Comparison of ENCODE assay signal across 9 mouse cellular contexts in genomic region chr14:101055915-101056314, GRCm38 (mm10).
A peak's percentile ranks its signal among the peaks of the same experiment; 100 is the strongest.
DNase-seq lines count a peak whose midpoint lies in the region; ATAC-seq lines count a peak whose summit lies in the region.
"Had no signal": no experiment of that assay in that cellular context is flagged by ENCODE, and none has a peak within 500 bp of the region (broad histone marks: within the 10 kb centered on the region; RNA-seq: fewer than 3 reads in every experiment).

No protein-coding gene starts in this region.

- 15% methylated on average over 3 of the region's 3 CpGs for WGBS in kidney, embryonic 15.5 days

- no peak overlapping the region for H3K9ac ChIP-seq in kidney, embryonic 15.5 days
- H3K9ac ChIP-seq: midbrain, embryonic 12.5 days had no signal

- no peaks in the 10 kb centered on the region for H3K4me1 ChIP-seq in kidney, embryonic 15.5 days
- H3K4me1 ChIP-seq: midbrain, embryonic 12.5 days had no signal

- H3K4me3 ChIP-seq in kidney, embryonic 15.5 days (replicated peaks): no peak overlapping the region
- H3K4me3 ChIP-seq: midbrain, embryonic 12.5 days had no signal

- H3K27me3 ChIP-seq in kidney, embryonic 15.5 days: no peaks in the 10 kb centered on the region
- H3K27me3 ChIP-seq: midbrain, embryonic 12.5 days had no signal

- H3K9me3 ChIP-seq in kidney, embryonic 15.5 days (replicated peaks): no peaks in the 10 kb centered on the region
- H3K9me3 ChIP-seq: midbrain, embryonic 12.5 days had no signal

- no peak overlapping the region for H3K4me2 ChIP-seq in kidney, embryonic 15.5 days
- H3K4me2 ChIP-seq: midbrain, embryonic 12.5 days had no signal

- DNase-seq in kidney, adult 9 months: no peak
- peak; percentile 57 for DNase-seq in NIH3T3 (ENCODE audit: low read depth)
- peak; percentile 51 for DNase-seq in brain, adult 2 months (ENCODE audit: low read depth, low spot score)
- DNase-seq in layer of hippocampus, postnatal 36 days: peak; percentile 2 to 14
- DNase-seq in thymus, postnatal 10 days (ENCODE audit: low spot score in 2 of 2): no peak
- DNase-seq in cerebellum, adult 8-10 months: no peak

- H3K36me3 ChIP-seq in kidney, embryonic 15.5 days: no peaks in the 10 kb centered on the region
- H3K36me3 ChIP-seq: midbrain, embryonic 12.5 days had no signal

- ATAC-seq in kidney, embryonic 15.5 days (replicated peaks; ENCODE audit: low FRiP score): peak; percentile 52
- no peak for ATAC-seq in megakaryocyte-erythroid progenitor cell, adult 5-6 weeks (replicated peaks; ENCODE audit: low FRiP score, low TSS enrichment, poor library complexity, severe bottlenecking)

- H3K27ac ChIP-seq in kidney, embryonic 15.5 days: no peak overlapping the region
- H3K27ac ChIP-seq: midbrain, embryonic 12.5 days had no signal

Comparison
In these comparisons a context has a peak if more than half of its experiments do, and no peak if none do; other contexts are left out.
1. DNase-seq: peak in NIH3T3 (single experiment), brain, adult 2 months (single experiment) and layer of hippocampus, postnatal 36 days (2 of 2); none in kidney, adult 9 months (single experiment), thymus, postnatal 10 days (0 of 2) and cerebellum, adult 8-10 months (single experiment).